ENCODE assay signal across 8 mouse cellular contexts in genomic region chr8:70634066-70634465, GRCm38 (mm10). TPM values are rescaled to one million over a fixed set of nuclear protein-coding genes. Genes with fewer than 3 reads are reported as not detected.
A peak's percentile ranks its signal among the peaks of the same experiment; 100 is the strongest.
DNase-seq lines count a peak whose midpoint lies in the region; ATAC-seq and TF ChIP-seq lines count a peak whose summit lies in the region.

No protein-coding gene starts in this region.

- H3K27ac ChIP-seq in heart, postnatal 0 days (ENCODE audit: low read depth) = peak overlapping the region; percentile 75
- peak overlapping the region; percentile 78 for H3K27ac ChIP-seq in liver, postnatal 0 days (ENCODE audit: low read depth)
- H3K27ac ChIP-seq in midbrain, embryonic 11.5 days (ENCODE audit: low read depth, low read length) = no peak overlapping the region

- H3K4me3 ChIP-seq in G1E (ENCODE audit: low read depth, low read length) = no peak overlapping the region
- no peak overlapping the region for H3K4me3 ChIP-seq in heart, postnatal 0 days (ENCODE audit: low read depth, low read length)
- no peak overlapping the region for H3K4me3 ChIP-seq in liver, postnatal 0 days (ENCODE audit: low read depth, low read length)
- no peak overlapping the region for H3K4me3 ChIP-seq in midbrain, embryonic 11.5 days (ENCODE audit: low read depth, low read length)

- peak; percentile 30 for DNase-seq in G1E (ENCODE audit: low spot score)
- peak; percentile 73 for DNase-seq in adrenal gland, postnatal 10 days
- peak; percentile 69 for DNase-seq in heart, postnatal 0 days (ENCODE audit: low spot score)
- DNase-seq in liver, postnatal 0 days = peak; percentile 87
- DNase-seq in thymus, postnatal 25 days = no peak
- no peak for DNase-seq in midbrain, embryonic 11.5 days (ENCODE audit: low spot score, missing footprints)
- no peak for DNase-seq in thymus, postnatal 14 days
- DNase-seq in right cerebral cortex, postnatal 25 days = no peak

- no peak for ATAC-seq in G1E (ENCODE audit: extremely low read depth, insufficient number of reproducible peaks, low FRiP score, poor library complexity, severe bottlenecking)
- ATAC-seq in heart, postnatal 0 days (ENCODE audit: insufficient read depth, low read depth) = peak; percentile 52; the same call in 1 of the 2 replicates
- ATAC-seq in liver, postnatal 0 days = peak; percentile 64
- no peak for ATAC-seq in midbrain, embryonic 11.5 days (ENCODE audit: low FRiP score)

- no peaks in the 10 kb centered on the region for H3K36me3 ChIP-seq in G1E (replicated peaks)
- H3K36me3 ChIP-seq in heart, postnatal 0 days (replicated peaks; ENCODE audit: control insufficient read depth, insufficient read depth, low read length) = no peaks in the 10 kb centered on the region
- no peaks in the 10 kb centered on the region for H3K36me3 ChIP-seq in liver, postnatal 0 days (replicated peaks; ENCODE audit: insufficient read depth, low read length)
- H3K36me3 ChIP-seq in midbrain, embryonic 11.5 days (ENCODE audit: control insufficient read depth, insufficient read depth, low read length) = no peaks in the 10 kb centered on the region

- no peaks in the 10 kb centered on the region for H3K27me3 ChIP-seq in G1E (ENCODE audit: insufficient read depth, low read length)
- no peaks in the 10 kb centered on the region for H3K27me3 ChIP-seq in heart, postnatal 0 days (ENCODE audit: control insufficient read depth, insufficient read depth, low read length)
- no peaks in the 10 kb centered on the region for H3K27me3 ChIP-seq in liver, postnatal 0 days (ENCODE audit: insufficient read depth, low read length)
- peaks cover 10% of the 10 kb centered on the region; the same call in 1 of the 2 replicates for H3K27me3 ChIP-seq in midbrain, embryonic 11.5 days (ENCODE audit: control insufficient read depth, insufficient read depth, low read length)

- no peak overlapping the region for H3K4me2 ChIP-seq in heart, postnatal 0 days (ENCODE audit: low read depth, low read length)
- no peak overlapping the region for H3K4me2 ChIP-seq in liver, postnatal 0 days (ENCODE audit: low read depth, low read length)
- H3K4me2 ChIP-seq in midbrain, embryonic 11.5 days = no peak overlapping the region

- TF ChIP-seq CTCF in G1E (IDR thresholded peaks at IDR 0.05; ENCODE audit: low read depth, low read length) = no peak
- TF ChIP-seq CTCF in heart, postnatal 0 days (IDR thresholded peaks at IDR 0.05; ENCODE audit: low read depth) = no peak
- no peak for TF ChIP-seq CTCF in liver, postnatal 0 days (IDR thresholded peaks at IDR 0.05; ENCODE audit: low read depth)

- H3K9ac ChIP-seq in heart, postnatal 0 days (replicated peaks; ENCODE audit: low read depth, low read length) = 0 out of 2 replicates have a peak overlapping the region, but pooled peaks have one; percentile 30
- H3K9ac ChIP-seq in liver, postnatal 0 days (replicated peaks) = no peak overlapping the region
- no peak overlapping the region for H3K9ac ChIP-seq in midbrain, embryonic 11.5 days (ENCODE audit: low read length)

- H3K4me1 ChIP-seq in G1E (ENCODE audit: insufficient read depth, low read depth, low read length) = peaks cover 71% of the 10 kb centered on the region
- H3K4me1 ChIP-seq in heart, postnatal 0 days (ENCODE audit: control insufficient read depth, insufficient read depth) = peaks cover 41% of the 10 kb centered on the region
- peaks cover 62% of the 10 kb centered on the region for H3K4me1 ChIP-seq in liver, postnatal 0 days (ENCODE audit: insufficient read depth)
- H3K4me1 ChIP-seq in midbrain, embryonic 11.5 days (ENCODE audit: control insufficient read depth, insufficient read depth, low read length) = peaks cover 10% of the 10 kb centered on the region; the same call in 1 of the 2 replicates

- 22% methylated on average over 6 of the region's 6 CpGs for WGBS in heart, postnatal 0 days
- WGBS in liver, postnatal 0 days (ENCODE audit: insufficient replicate concordance) = 25% methylated on average over 6 of the region's 6 CpGs
- 74% methylated on average over 6 of the region's 6 CpGs for WGBS in midbrain, embryonic 11.5 days

- peaks cover 15% of the 10 kb centered on the region for H3K9me3 ChIP-seq in G1E (replicated peaks)
- no peaks in the 10 kb centered on the region for H3K9me3 ChIP-seq in heart, postnatal 0 days (replicated peaks; ENCODE audit: control insufficient read depth, low read length)
- H3K9me3 ChIP-seq in liver, postnatal 0 days (ENCODE audit: low read length) = no peaks in the 10 kb centered on the region
- no peaks in the 10 kb centered on the region for H3K9me3 ChIP-seq in midbrain, embryonic 11.5 days (ENCODE audit: control insufficient read depth, low read length)

- TF ChIP-seq EP300 in heart, postnatal 0 days (IDR thresholded peaks at IDR 0.05; ENCODE audit: low read depth) = peak; percentile 89; the same call in 1 of the 2 replicates
- TF ChIP-seq EP300 in liver, postnatal 0 days (IDR thresholded peaks at IDR 0.05; ENCODE audit: low read depth) = peak; percentile 80

RNA-seq across cellular contexts. Expression of gene Gdf15, which starts 1.8 kb away (rescaled TPM):
- total RNA-seq in G1E (2014; fragmentation: Nextera tagmentation) (not detected in 2 replicates), G1E (2017) (not detected in 2 replicates)
- polyA plus RNA-seq in G1E (2012) = 0.03 and 0.06 TPM in 2 replicates
- 1 to 10 TPM in 1 of 2 experiments, under 1 TPM in 1; 0.79 to 1.7 TPM for total RNA-seq in adrenal gland, postnatal 10 days (2021)
- 0.15 and 5.4 TPM in 2 replicates for total RNA-seq in heart, postnatal 0 days (2014; rRNA removed; ENCODE audit: low replicate concordance)
- polyA plus RNA-seq in heart, postnatal 0 days (2015; fragmentation: Nextera tagmentation; extraction: Ambion mirVana) = 1.4 and 1.7 TPM in 2 replicates
- 2.1 and 2.3 TPM in 2 replicates for polyA plus RNA-seq in liver, postnatal 0 days (2015; fragmentation: Nextera tagmentation; extraction: Ambion mirVana)
- 0.10 and 0.11 TPM in 2 replicates for polyA plus RNA-seq in midbrain, embryonic 11.5 days (2014; fragmentation: Nextera tagmentation; extraction: Ambion mirVana)

RNA-seq across cellular contexts. Expression of gene Lrrc25, which starts 18.1 kb away (rescaled TPM):
- total RNA-seq in G1E (2014; fragmentation: Nextera tagmentation) (1.3 and 2.6 TPM in 2 replicates), G1E (2017) (1.2 and 1.6 TPM in 2 replicates)
- 1.6 and 1.7 TPM in 2 replicates for polyA plus RNA-seq in G1E (2012)
- 1 to 10 TPM; 3.3 to 3.6 TPM for total RNA-seq in adrenal gland, postnatal 10 days (2021)
- 1.5 and 2.2 TPM in 2 replicates for total RNA-seq in heart, postnatal 0 days (2014; rRNA removed; ENCODE audit: low replicate concordance)
- polyA plus RNA-seq in heart, postnatal 0 days (2015; fragmentation: Nextera tagmentation; extraction: Ambion mirVana) = 1.3 and 1.6 TPM in 2 replicates
- polyA plus RNA-seq in liver, postnatal 0 days (2015; fragmentation: Nextera tagmentation; extraction: Ambion mirVana) = 9.8 and 10.4 TPM in 2 replicates
- polyA plus RNA-seq in midbrain, embryonic 11.5 days (2014; fragmentation: Nextera tagmentation; extraction: Ambion mirVana) = 1.2 and 1.3 TPM in 2 replicates

RNA-seq across cellular contexts. Expression of gene Ssbp4, which starts 25.4 kb away (rescaled TPM):
- total RNA-seq in G1E (2014; fragmentation: Nextera tagmentation) = 21.7 and 31.0 TPM in 2 replicates
- total RNA-seq in G1E (2017) = 51.7 and 114 TPM in 2 replicates
- polyA plus RNA-seq in G1E (2012) = 606 and 1,025 TPM in 2 replicates
- total RNA-seq in adrenal gland, postnatal 10 days (2021) = 10 to 100 TPM; 92.0 to 96.9 TPM
- total RNA-seq in heart, postnatal 0 days (2014; rRNA removed; ENCODE audit: low replicate concordance) = 107 and 143 TPM in 2 replicates
- 55.6 and 57.3 TPM in 2 replicates for polyA plus RNA-seq in heart, postnatal 0 days (2015; fragmentation: Nextera tagmentation; extraction: Ambion mirVana)
- polyA plus RNA-seq in liver, postnatal 0 days (2015; fragmentation: Nextera tagmentation; extraction: Ambion mirVana) = 32.5 and 35.4 TPM in 2 replicates
- 87.8 and 96.9 TPM in 2 replicates for polyA plus RNA-seq in midbrain, embryonic 11.5 days (2014; fragmentation: Nextera tagmentation; extraction: Ambion mirVana)

RNA-seq across cellular contexts. Expression of gene Pgpep1, which starts 26.1 kb away (rescaled TPM):
- total RNA-seq in G1E (2014; fragmentation: Nextera tagmentation) = 16.6 and 23.1 TPM in 2 replicates
- total RNA-seq in G1E (2017) = 9.4 and 9.5 TPM in 2 replicates
- 3.1 and 3.3 TPM in 2 replicates for polyA plus RNA-seq in G1E (2012)
- 10 to 100 TPM; 65.7 to 80.6 TPM for total RNA-seq in adrenal gland, postnatal 10 days (2021)
- total RNA-seq in heart, postnatal 0 days (2014; rRNA removed; ENCODE audit: low replicate concordance) = 18.0 and 36.3 TPM in 2 replicates
- polyA plus RNA-seq in heart, postnatal 0 days (2015; fragmentation: Nextera tagmentation; extraction: Ambion mirVana) = 26.9 and 29.1 TPM in 2 replicates
- 31.0 and 32.2 TPM in 2 replicates for polyA plus RNA-seq in liver, postnatal 0 days (2015; fragmentation: Nextera tagmentation; extraction: Ambion mirVana)
- 103 and 108 TPM in 2 replicates for polyA plus RNA-seq in midbrain, embryonic 11.5 days (2014; fragmentation: Nextera tagmentation; extraction: Ambion mirVana)

RNA-seq across cellular contexts. Expression of gene Lsm4, which starts 39.0 kb away (rescaled TPM):
- total RNA-seq in G1E (2014; fragmentation: Nextera tagmentation) = 94.1 and 95.7 TPM in 2 replicates
- total RNA-seq in G1E (2017) = 151 and 174 TPM in 2 replicates
- polyA plus RNA-seq in G1E (2012) = 889 and 1,166 TPM in 2 replicates
- 10 to 100 TPM; 91.5 to 94.7 TPM for total RNA-seq in adrenal gland, postnatal 10 days (2021)
- total RNA-seq in heart, postnatal 0 days (2014; rRNA removed; ENCODE audit: low replicate concordance) = 438 and 495 TPM in 2 replicates
- polyA plus RNA-seq in heart, postnatal 0 days (2015; fragmentation: Nextera tagmentation; extraction: Ambion mirVana) = 202 and 205 TPM in 2 replicates
- 98.5 and 103 TPM in 2 replicates for polyA plus RNA-seq in liver, postnatal 0 days (2015; fragmentation: Nextera tagmentation; extraction: Ambion mirVana)
- 305 and 326 TPM in 2 replicates for polyA plus RNA-seq in midbrain, embryonic 11.5 days (2014; fragmentation: Nextera tagmentation; extraction: Ambion mirVana)

Comparison
In these comparisons a context has a peak if more than half of its experiments do, and no peak if none do; other contexts are left out.
1. ATAC-seq: peak in heart, postnatal 0 days (single experiment) and liver, postnatal 0 days (single experiment); none in G1E (single experiment) and midbrain, embryonic 11.5 days (single experiment).
2. DNase-seq: peak in G1E (single experiment), adrenal gland, postnatal 10 days (single experiment), heart, postnatal 0 days (single experiment) and liver, postnatal 0 days (single experiment); none in thymus, postnatal 25 days (single experiment), midbrain, embryonic 11.5 days (single experiment), thymus, postnatal 14 days (single experiment) and right cerebral cortex, postnatal 25 days (single experiment).